ENCODE assay signal across 26 mouse cellular contexts in genomic region chr14:30473605-30474004, GRCm38 (mm10). TPM values are rescaled to one million over a fixed set of nuclear protein-coding genes. Genes with fewer than 3 reads are reported as not detected.
DNase-seq lines count a peak whose midpoint lies in the region; ATAC-seq and TF ChIP-seq lines count a peak whose summit lies in the region.
"Had no signal": no experiment of that assay in that cellular context is flagged by ENCODE, and none has a peak within 500 bp of the region (broad histone marks: within the 10 kb centered on the region; RNA-seq: fewer than 3 reads in every experiment).

No protein-coding gene starts in this region.

- WGBS in kidney, adult 2 months = 55% methylated on average over 5 of the region's 5 CpGs
- WGBS in embryonic facial prominence, embryonic 10.5 days = 64% methylated on average over 5 of the region's 5 CpGs
- 26% methylated on average over 5 of the region's 5 CpGs for WGBS in small intestine, adult 2 months
- WGBS in forebrain, embryonic 15.5 days = 67% methylated on average over 5 of the region's 5 CpGs

- TF ChIP-seq CTCF in kidney, adult 2 months (conservative IDR thresholded peaks at IDR 0.05; ENCODE audit: insufficient read depth, insufficient read length, low read depth, low read length) = no peak
- no peak for TF ChIP-seq CTCF in small intestine, adult 2 months (IDR thresholded peaks at IDR 0.05; ENCODE audit: extremely low read depth, insufficient read length, insufficient replicate concordance, low read depth, low read length)

- peak; percentile 20 for DNase-seq in kidney, adult 2 months
- DNase-seq in kidney, adult 18-20 months = no peak
- DNase-seq in R1 (ENCODE audit: low read depth, low spot score) = peak; percentile 52
- peak; percentile 21 for DNase-seq in embryonic facial prominence, embryonic 10.5 days (ENCODE audit: low spot score)
- no peak for DNase-seq in retina, postnatal 1 day
- DNase-seq: adrenal gland, adult 8-10 months; adrenal gland, postnatal 25 days; cerebellum, adult 11-12 months; cerebellum, adult 8-10 months; cerebellum, postnatal 10 days; gastrocnemius, postnatal 25 days; heart, adult 18-20 months; heart, postnatal 10 days; heart, postnatal 36 days had no signal

- ATAC-seq in forebrain, embryonic 15.5 days (replicated peaks) = no peak
- ATAC-seq: CD4-positive, CD25-positive, alpha-beta regulatory T cell, adult 4 months; hindbrain, embryonic 16.5 days had no signal

- H3K9ac ChIP-seq in forebrain, embryonic 15.5 days (replicated peaks) = no peak overlapping the region
- H3K9ac ChIP-seq: embryonic facial prominence, embryonic 12.5 days; forebrain, embryonic 12.5 days; heart, embryonic 12.5 days; heart, embryonic 15.5 days; hindbrain, embryonic 13.5 days had no signal

- no peak for TF ChIP-seq POLR2A in kidney, adult 2 months (IDR thresholded peaks at IDR 0.05; ENCODE audit: low read depth, low read length)
- TF ChIP-seq POLR2A in small intestine, adult 2 months (IDR thresholded peaks at IDR 0.05; ENCODE audit: low read depth, low read length) = no peak

- no peak overlapping the region for H3K4me2 ChIP-seq in forebrain, embryonic 15.5 days (replicated peaks)
- H3K4me2 ChIP-seq: embryonic facial prominence, embryonic 12.5 days; forebrain, embryonic 12.5 days; heart, embryonic 12.5 days; heart, embryonic 15.5 days; hindbrain, embryonic 13.5 days had no signal

- no peaks in the 10 kb centered on the region for H3K36me3 ChIP-seq in kidney, adult 2 months (ENCODE audit: control insufficient read depth, insufficient read depth, low read length)
- no peaks in the 10 kb centered on the region for H3K36me3 ChIP-seq in embryonic facial prominence, embryonic 10.5 days (replicated peaks)
- no peaks in the 10 kb centered on the region for H3K36me3 ChIP-seq in small intestine, adult 2 months (ENCODE audit: control insufficient read depth, insufficient read depth, low read length)
- no peaks in the 10 kb centered on the region for H3K36me3 ChIP-seq in forebrain, embryonic 15.5 days
- H3K36me3 ChIP-seq: embryonic facial prominence, embryonic 12.5 days; forebrain, embryonic 12.5 days; heart, embryonic 12.5 days; heart, embryonic 15.5 days; hindbrain, embryonic 10.5 days; hindbrain, embryonic 13.5 days had no signal

- H3K27me3 ChIP-seq in kidney, adult 2 months (replicated peaks; ENCODE audit: control insufficient read depth, insufficient read depth, low read length) = no peaks in the 10 kb centered on the region
- no peaks in the 10 kb centered on the region for H3K27me3 ChIP-seq in embryonic facial prominence, embryonic 10.5 days (replicated peaks; ENCODE audit: low read depth, poor library complexity, severe bottlenecking)
- no peaks in the 10 kb centered on the region for H3K27me3 ChIP-seq in small intestine, adult 2 months (ENCODE audit: control insufficient read depth, insufficient read depth, low read length)
- H3K27me3 ChIP-seq in forebrain, embryonic 15.5 days = no peaks in the 10 kb centered on the region
- H3K27me3 ChIP-seq: embryonic facial prominence, embryonic 12.5 days; heart, embryonic 12.5 days; heart, embryonic 15.5 days had no signal

- H3K4me1 ChIP-seq in kidney, adult 2 months (ENCODE audit: control insufficient read depth, insufficient read depth, low read length) = no peaks in the 10 kb centered on the region
- H3K4me1 ChIP-seq in embryonic facial prominence, embryonic 10.5 days = peaks cover 6% of the 10 kb centered on the region; the same call in 1 of the 2 replicates
- H3K4me1 ChIP-seq in small intestine, adult 2 months (ENCODE audit: control insufficient read depth, insufficient read depth, insufficient read length, low read length) = peaks cover 9% of the 10 kb centered on the region; the same call in 1 of the 2 replicates
- H3K4me1 ChIP-seq in forebrain, embryonic 15.5 days = no peaks in the 10 kb centered on the region
- H3K4me1 ChIP-seq: embryonic facial prominence, embryonic 12.5 days; forebrain, embryonic 12.5 days; heart, embryonic 12.5 days; heart, embryonic 15.5 days; hindbrain, embryonic 10.5 days; hindbrain, embryonic 13.5 days had no signal

- no peaks in the 10 kb centered on the region for H3K9me3 ChIP-seq in embryonic facial prominence, embryonic 10.5 days
- no peaks in the 10 kb centered on the region for H3K9me3 ChIP-seq in forebrain, embryonic 15.5 days
- H3K9me3 ChIP-seq: embryonic facial prominence, embryonic 12.5 days; forebrain, embryonic 12.5 days; heart, embryonic 12.5 days; heart, embryonic 15.5 days; hindbrain, embryonic 10.5 days; hindbrain, embryonic 13.5 days had no signal

- no peak overlapping the region for H3K4me3 ChIP-seq in kidney, adult 2 months (ENCODE audit: insufficient read depth, low read depth, low read length)
- H3K4me3 ChIP-seq in embryonic facial prominence, embryonic 10.5 days = no peak overlapping the region
- H3K4me3 ChIP-seq in small intestine, adult 2 months (ENCODE audit: low read depth, low read length) = no peak overlapping the region
- no peak overlapping the region for H3K4me3 ChIP-seq in forebrain, embryonic 15.5 days
- H3K4me3 ChIP-seq: embryonic facial prominence, embryonic 12.5 days; erythroblast, embryonic 14.5 days; forebrain, embryonic 12.5 days; heart, embryonic 12.5 days; heart, embryonic 15.5 days; hindbrain, embryonic 10.5 days; hindbrain, embryonic 13.5 days had no signal

- no peak overlapping the region for H3K27ac ChIP-seq in kidney, adult 2 months (ENCODE audit: insufficient read depth, low read depth, low read length)
- no peak overlapping the region for H3K27ac ChIP-seq in embryonic facial prominence, embryonic 10.5 days (replicated peaks)
- H3K27ac ChIP-seq in small intestine, adult 2 months (ENCODE audit: insufficient read depth, low read depth, low read length) = peak overlapping the region; percentile 26; the same call in 1 of the 2 replicates
- no peak overlapping the region for H3K27ac ChIP-seq in forebrain, embryonic 15.5 days (replicated peaks)
- H3K27ac ChIP-seq: embryonic facial prominence, embryonic 12.5 days; forebrain, embryonic 12.5 days; heart, embryonic 15.5 days; hindbrain, embryonic 10.5 days; hindbrain, embryonic 13.5 days had no signal

RNA-seq across cellular contexts. Expression of gene Dcp1a, which starts 5.7 kb away (rescaled TPM):
- 18.0 and 24.9 TPM in 2 replicates for polyA plus RNA-seq in kidney, adult 2 months (2012; rRNA removed)
- polyA plus RNA-seq in embryonic facial prominence, embryonic 10.5 days (2016; fragmentation: Nextera tagmentation; extraction: Ambion mirVana) = 39.6 TPM in 2 replicates
- polyA plus RNA-seq in small intestine, adult 2 months (2012; rRNA removed) = 15.9 and 28.6 TPM in 2 replicates
- 19.2 and 21.2 TPM in 2 replicates for polyA plus RNA-seq in forebrain, embryonic 15.5 days (2015; fragmentation: Nextera tagmentation; extraction: Ambion mirVana)

RNA-seq across cellular contexts. Expression of gene Cacna1d, which starts 17.6 kb away (rescaled TPM):
- polyA plus RNA-seq in kidney, adult 2 months (2012; rRNA removed) = 4.0 and 4.9 TPM in 2 replicates
- polyA plus RNA-seq in embryonic facial prominence, embryonic 10.5 days (2016; fragmentation: Nextera tagmentation; extraction: Ambion mirVana) = 1.8 and 2.1 TPM in 2 replicates
- polyA plus RNA-seq in small intestine, adult 2 months (2012; rRNA removed) = 1.8 and 2.3 TPM in 2 replicates
- 7.1 and 8.2 TPM in 2 replicates for polyA plus RNA-seq in forebrain, embryonic 15.5 days (2015; fragmentation: Nextera tagmentation; extraction: Ambion mirVana)
- polyA plus RNA-seq: C2C12; erythroblast, embryonic 14.5 days had no signal

Comparison
In these comparisons a context has a peak if more than half of its experiments do, and no peak if none do; other contexts are left out.
1. DNase-seq: peak in kidney, adult 2 months (single experiment), R1 (single experiment) and embryonic facial prominence, embryonic 10.5 days (single experiment); none in kidney, adult 18-20 months (single experiment) and retina, postnatal 1 day (single experiment).